Mouse (Mus musculus) adrenal gland, postnatal 4 days (tissue): ENCODE measurements around the gene Olfr1036. TPM values are rescaled to one million over a fixed set of nuclear protein-coding genes. Genes with fewer than 3 reads are reported as not detected.
"Not testable (repeated sequence)": the region's sequence is repeated elsewhere in the genome, so short reads cannot be mapped to it uniquely, and the experiment has no call there.

Experiments used
- DNase-seq, 2 experiments: peaks; one replicate each; pipeline ENCODE4 v3.0.0; 2021 to 2022; ENCODE audit warnings: low spot score in 2 of 2, mixed read lengths in 2 of 2
- long read RNA-seq, 2 experiments: library from polyadenylated mRNA; stranded (forward); transcript quantifications; one replicate each; pipeline ENCODE4 v2.0.0; 2021
- total RNA-seq, 2 experiments: library from RNA; stranded (reverse); gene quantifications; 2 replicates each; pipeline ENCODE4 v1.2.3; 2021

Gene Olfr1036
- total RNA-seq: not detected
- long read RNA-seq, experiment 1: 0 reads
- long read RNA-seq, experiment 2: 0 reads

DNA sequence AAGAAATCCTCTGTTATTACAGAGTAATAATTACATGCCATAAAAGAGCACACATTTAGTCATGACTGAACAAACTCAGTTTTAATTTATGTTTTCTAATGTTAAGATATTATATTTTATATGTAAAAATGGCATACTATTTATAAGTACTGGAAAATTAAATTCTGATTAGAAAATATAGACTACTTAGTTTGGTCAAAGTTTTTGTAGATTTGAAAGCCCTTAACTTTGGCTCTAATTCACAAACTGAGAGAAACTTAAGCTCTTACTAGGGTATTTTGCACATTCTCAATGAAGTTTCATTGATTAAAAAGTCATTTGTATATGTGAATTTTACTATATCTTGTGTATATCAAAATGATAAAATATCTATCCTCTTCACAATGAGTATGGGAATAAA is at the start of gene Olfr1036:
Gene Olfr1036 (plus strand): TSS at position 301 of the 400 bp plus-strand sequence.
- not testable (repeated sequence) for DNase-seq

DNA sequence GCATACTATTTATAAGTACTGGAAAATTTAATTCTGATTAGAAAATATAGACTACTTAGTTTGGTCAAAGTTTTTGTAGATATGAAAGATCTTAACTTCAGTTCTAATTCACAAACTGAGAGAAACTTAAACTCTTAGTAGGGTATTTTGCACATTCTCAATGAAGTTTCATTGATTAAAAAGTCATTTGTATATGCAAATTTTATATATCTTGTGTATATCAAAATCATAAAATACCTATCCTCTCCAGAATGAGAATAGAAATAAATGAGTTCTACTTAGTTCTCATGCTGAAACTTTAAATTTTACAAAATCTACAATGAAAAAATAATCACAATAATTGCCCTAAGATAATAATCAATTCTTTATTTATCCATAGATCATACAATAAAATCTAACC is 28.2 kb upstream of the Olfr1036 start, which contains the start of gene Olfr1034:
Gene Olfr1034 (plus strand): TSS at position 301 of the 400 bp plus-strand sequence.
- no peak for DNase-seq

DNA sequence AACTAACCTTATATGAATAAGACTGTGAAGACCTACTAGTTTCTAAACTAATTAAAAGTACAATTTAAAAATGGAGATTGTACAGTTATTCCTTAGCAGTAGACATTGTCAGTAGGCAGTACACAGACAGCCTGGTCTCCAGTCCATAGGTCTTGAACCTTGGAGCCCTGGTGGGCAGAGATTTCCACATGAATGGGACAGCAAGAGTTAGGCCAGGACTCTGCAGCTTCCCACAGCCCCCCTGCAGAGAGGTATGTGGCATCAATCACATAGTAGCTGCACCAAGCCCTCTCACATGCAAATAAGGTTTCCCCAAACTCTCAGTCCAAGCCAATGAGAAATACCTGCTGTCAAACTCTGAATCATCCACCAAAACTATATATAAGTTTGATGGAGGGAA is 23.0 kb upstream of the Olfr1036 start:
- not testable (repeated sequence) for DNase-seq

DNA sequence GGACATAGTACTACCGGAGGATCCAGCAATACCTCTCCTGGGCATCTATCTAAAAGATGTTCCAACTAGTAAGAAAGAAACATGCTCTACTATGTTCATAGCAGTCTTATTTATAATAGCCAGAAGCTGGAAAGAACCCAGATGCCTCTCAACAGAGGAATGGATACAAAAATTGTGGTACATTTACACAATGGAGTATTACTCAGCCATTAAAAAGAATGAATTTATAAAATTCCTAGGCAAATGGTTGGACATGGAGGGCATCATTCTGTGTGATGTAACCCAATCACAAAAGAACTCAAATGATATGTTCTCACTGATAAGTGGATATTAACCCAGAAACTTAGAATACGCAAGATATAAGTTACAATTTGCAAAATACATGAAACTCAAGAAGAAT is 10.0 kb upstream of the Olfr1036 start:
- DNase-seq: not testable (repeated sequence)

DNA sequence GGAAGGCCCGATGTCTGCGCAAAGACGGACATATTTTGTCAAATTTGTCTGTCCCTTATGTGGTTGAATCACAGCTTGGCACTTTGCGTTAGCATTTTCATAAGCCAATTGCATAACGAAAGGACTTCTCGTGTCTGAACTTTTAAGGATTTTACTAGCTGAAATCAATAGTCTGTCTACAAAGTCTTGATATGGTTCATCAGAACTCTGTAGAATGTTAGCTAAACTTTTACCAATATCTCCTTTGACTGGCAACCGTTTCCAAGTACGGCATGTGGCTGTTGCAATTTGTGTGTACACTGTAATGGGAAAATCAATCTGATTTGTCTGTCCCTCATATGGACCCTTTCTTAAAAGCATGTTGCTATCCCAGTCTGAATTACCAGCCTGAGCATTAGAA is 3.6 kb upstream of the Olfr1036 start:
- no peak for DNase-seq

DNA sequence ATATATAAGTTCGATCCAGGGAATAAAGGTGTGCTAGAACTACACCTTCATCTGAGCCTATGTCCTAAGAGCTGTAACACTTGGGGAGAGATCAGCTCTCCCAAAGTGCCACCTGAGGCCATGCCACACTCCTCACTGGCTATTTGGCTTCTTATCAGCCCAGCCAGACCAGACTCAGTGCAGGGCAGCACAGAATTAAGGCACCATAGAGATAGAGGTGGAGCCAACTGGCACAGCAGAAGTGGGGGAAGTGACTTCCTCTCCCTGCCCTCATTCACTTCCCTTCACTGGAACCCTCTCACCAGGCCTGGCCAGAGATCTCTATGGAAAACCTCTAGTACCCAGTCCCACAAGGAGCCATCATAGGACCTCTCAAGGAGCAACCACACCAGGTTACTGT is 6.7 kb downstream of the Olfr1036 start:
- not testable (repeated sequence) for DNase-seq

DNA sequence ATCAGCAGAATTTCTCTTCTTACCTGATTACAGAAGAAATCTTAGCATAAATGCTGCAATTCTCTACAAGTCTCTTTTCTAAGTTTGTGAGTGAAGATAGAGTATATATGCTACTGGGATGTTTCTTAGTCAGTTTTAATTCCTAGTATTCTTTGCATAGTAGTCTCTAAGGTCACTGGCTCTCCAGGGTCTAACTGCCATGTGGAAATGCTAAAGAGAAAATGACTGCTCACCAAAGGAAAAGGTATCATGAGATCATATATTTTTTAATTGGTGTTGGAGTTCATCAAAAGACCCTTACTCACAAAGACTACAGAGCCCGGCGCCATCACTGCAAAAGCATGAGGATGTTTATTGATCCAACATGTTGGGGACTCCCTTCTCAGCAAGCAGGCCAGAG is 13.5 kb downstream of the Olfr1036 start, which contains the start of gene Olfr1037:
Gene Olfr1037 (minus strand): TSS at position 101 of the 400 bp plus-strand sequence.
- no peak for DNase-seq

Other genes starting within 250 kb of the Olfr1036 start
- gene Olfr1019, start 228.5 kb upstream of the Olfr1036 start, total RNA-seq: not detected
- not detected for gene Olfr1020, start 227.0 kb upstream of the Olfr1036 start, total RNA-seq
- not detected for gene Olfr1022, start 205.4 kb upstream of the Olfr1036 start, total RNA-seq
- gene Olfr1023, start 188.4 kb upstream of the Olfr1036 start, total RNA-seq: not detected
- not detected for gene Olfr1024, start 168.9 kb upstream of the Olfr1036 start, total RNA-seq
- gene Olfr1025-ps1, start 158.8 kb upstream of the Olfr1036 start, total RNA-seq: not detected
- not detected for gene Olfr1026, start 152.4 kb upstream of the Olfr1036 start, total RNA-seq
- gene Olfr1028, start 123.6 kb upstream of the Olfr1036 start, total RNA-seq: not detected
- gene Olfr1029, start 100.1 kb upstream of the Olfr1036 start, total RNA-seq: not detected
- not detected for gene Olfr1030, start 94.7 kb upstream of the Olfr1036 start, total RNA-seq
- gene Olfr1031, start 83.7 kb upstream of the Olfr1036 start, total RNA-seq: not detected
- gene Olfr1032, start 68.5 kb upstream of the Olfr1036 start, total RNA-seq: not detected
- 1 to 10 TPM; 3.2 to 6.0 TPM for gene Olfr1033, start 53.4 kb upstream of the Olfr1036 start, total RNA-seq
- under 1 TPM; 0.11 to 0.31 TPM for gene Olfr1034, start 28.1 kb upstream of the Olfr1036 start, total RNA-seq
- not detected for gene Olfr1037, start 13.4 kb downstream of the Olfr1036 start, total RNA-seq
- not detected for gene Olfr1039, start 61.9 kb downstream of the Olfr1036 start, total RNA-seq
- not detected for gene Olfr1040, start 72.7 kb downstream of the Olfr1036 start, total RNA-seq
- not detected for gene Olfr1042, start 87.8 kb downstream of the Olfr1036 start, total RNA-seq
- gene Olfr1043, start 93.5 kb downstream of the Olfr1036 start, total RNA-seq: not detected
- not detected for gene Olfr1044, start 103.8 kb downstream of the Olfr1036 start, total RNA-seq
- gene Olfr52, start 111.7 kb downstream of the Olfr1036 start, total RNA-seq: not detected
- gene Olfr1045, start 129.0 kb downstream of the Olfr1036 start, total RNA-seq: not detected
- not detected for gene Olfr1046, start 145.3 kb downstream of the Olfr1036 start, total RNA-seq
- not detected for gene Olfr1047, start 157.4 kb downstream of the Olfr1036 start, total RNA-seq
- gene Olfr1048, start 166.3 kb downstream of the Olfr1036 start, total RNA-seq: not detected
- not detected for gene Olfr1049, start 184.3 kb downstream of the Olfr1036 start, total RNA-seq
- not detected for gene Olfr1051, start 205.1 kb downstream of the Olfr1036 start, total RNA-seq
- gene Olfr1052, start 218.5 kb downstream of the Olfr1036 start, total RNA-seq: not detected
- gene Olfr1053, start 241.3 kb downstream of the Olfr1036 start, total RNA-seq: not detected